Mouse (Mus musculus) neural tube, postnatal 0 days (tissue): Measurements from ENCODE around the gene Aebp1. TPM values are rescaled to one million over a fixed set of nuclear protein-coding genes. Genes with fewer than 3 reads are reported as not detected.

Source experiments
- polyA plus RNA-seq: library from polyadenylated mRNA; unstranded; fragments of >200 nt; fragmentation: Nextera tagmentation; extraction: Ambion mirVana; gene quantifications from 2 replicates; pipeline ENCODE4 v1.2.1, GENCODE M21; 2015

Aebp1 gene
- 25.0 and 35.0 TPM in 2 replicates for polyA plus RNA-seq

GRCm38 (mm10) chr11:5861678-5862393 is at the start of gene Aebp1:
Gene Aebp1 (plus strand): TSS chr11:5861947.

DNA sequence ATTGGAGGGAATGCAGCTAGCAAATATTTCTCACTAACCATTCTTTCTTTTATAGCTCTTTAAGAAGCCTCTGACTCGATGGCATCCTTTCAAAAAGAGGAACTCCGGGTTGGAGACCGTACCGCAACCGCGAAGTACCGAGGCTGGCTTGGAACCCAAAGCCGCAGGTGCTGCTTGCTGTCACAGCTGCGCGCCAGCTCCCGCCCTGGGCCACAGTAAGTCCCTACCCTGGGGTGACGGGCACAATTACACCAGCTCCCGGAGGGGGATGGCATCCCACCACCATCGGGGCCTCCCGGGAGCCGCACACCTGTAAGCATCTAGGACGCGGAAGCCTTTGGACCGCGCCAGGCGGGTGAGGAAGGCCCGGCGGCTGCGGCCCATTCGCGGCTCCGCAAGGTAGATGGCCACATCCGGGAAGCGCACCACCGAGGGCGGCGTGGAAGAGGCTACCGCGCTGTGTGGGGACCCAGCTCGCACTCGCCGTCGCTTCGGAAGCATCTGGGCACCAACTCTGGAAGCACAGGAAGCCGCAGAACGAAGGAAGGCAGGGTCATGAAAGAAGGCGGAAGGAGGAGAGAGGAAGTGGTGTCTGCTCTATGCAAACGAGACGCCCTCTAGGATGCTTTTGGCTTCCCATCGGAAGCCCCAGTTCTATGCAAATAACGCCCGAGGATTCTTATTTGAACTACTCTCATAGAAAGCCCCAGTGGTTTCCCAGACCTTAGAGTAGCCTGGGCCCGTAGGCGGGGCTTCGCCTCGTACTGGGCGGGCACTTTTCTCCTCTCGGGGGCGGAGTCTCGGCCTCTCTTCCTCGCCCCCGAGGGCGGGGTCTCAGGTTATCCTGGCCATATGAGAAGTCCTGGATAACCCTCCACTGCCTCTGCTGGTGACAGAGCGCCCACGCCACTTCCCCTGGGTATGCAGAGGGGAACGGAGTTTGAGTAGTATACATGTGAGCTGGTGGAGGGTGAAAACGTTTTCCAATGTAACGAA is 24.2 kb upstream of the Aebp1 start, which contains the start of gene Polm:
TSS of gene Polm (minus strand) at position 766 of the 996 bp plus-strand sequence.

DNA sequence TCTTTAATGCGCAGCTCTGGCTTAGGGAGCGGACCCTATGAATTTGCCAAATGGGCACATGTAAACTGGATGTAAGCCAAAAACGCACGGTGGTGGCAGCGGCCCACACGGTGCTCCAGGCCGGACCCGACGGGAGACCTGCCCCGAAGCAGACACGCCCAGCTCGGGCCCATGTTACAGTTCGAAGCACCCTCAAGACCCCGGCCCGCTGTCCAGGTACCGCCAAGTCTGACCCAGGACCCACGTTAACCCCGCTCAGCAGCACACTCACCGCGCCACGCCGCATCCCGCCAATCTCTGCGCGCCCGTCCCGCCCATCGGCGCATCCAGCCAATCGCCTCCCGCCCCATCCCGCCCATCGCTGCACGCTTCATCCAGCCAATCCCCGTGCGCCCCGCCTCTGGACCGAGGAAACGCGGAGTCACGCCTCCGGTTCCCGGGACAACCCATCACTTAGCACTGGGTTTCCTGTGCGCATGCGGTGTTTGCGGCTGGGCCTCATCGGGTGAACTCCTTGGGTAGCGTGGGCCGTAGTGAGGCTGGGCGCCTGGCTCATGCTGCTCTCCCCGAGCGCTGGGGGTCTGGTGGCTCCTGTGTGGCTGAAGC is 16.3 kb downstream of the Aebp1 start, which contains the start of gene Pold2:
TSS of gene Pold2 (minus strand) at position 372 of the 606 bp plus-strand sequence.

GRCm38 (mm10) chr11:5898531-5898930 is 36.8 kb downstream of the Aebp1 start, which contains the start of gene Myl7:
Gene Myl7 (minus strand): TSS chr11:5898782.

Other genes with a start within 250 kb of the Aebp1 start
- 256 and 264 TPM in 2 replicates for gene Mrps24, start 146.3 kb upstream of the Aebp1 start, polyA plus RNA-seq
- 29.6 and 30.7 TPM in 2 replicates for gene Urgcp, start 99.6 kb upstream of the Aebp1 start, polyA plus RNA-seq
- 107 and 120 TPM in 2 replicates for gene Dbnl, start 73.5 kb upstream of the Aebp1 start, polyA plus RNA-seq
- gene Pgam2, start 58.2 kb upstream of the Aebp1 start, polyA plus RNA-seq: 2.8 and 2.9 TPM in 2 replicates
- gene Polm, start 23.9 kb upstream of the Aebp1 start, polyA plus RNA-seq: 5.3 and 5.5 TPM in 2 replicates
- gene Pold2, start 16.3 kb downstream of the Aebp1 start, polyA plus RNA-seq: 51.0 and 58.7 TPM in 2 replicates
- 0.28 and 0.43 TPM in 2 replicates for gene Myl7, start 36.8 kb downstream of the Aebp1 start, polyA plus RNA-seq
- 3.8 and 4.2 TPM in 2 replicates for gene Gck, start 88.1 kb downstream of the Aebp1 start, polyA plus RNA-seq
- gene Ykt6, start 93.7 kb downstream of the Aebp1 start, polyA plus RNA-seq: 64.5 and 76.8 TPM in 2 replicates
- 173 and 185 TPM in 2 replicates for gene Camk2b, start 204.4 kb downstream of the Aebp1 start, polyA plus RNA-seq